Mouse (Mus musculus): ENCODE results near the gene Akap14. TPM values are rescaled to one million over a fixed set of nuclear protein-coding genes. Genes with fewer than 3 reads are reported as not detected.
"Not testable (repeated sequence)": the region's sequence is repeated elsewhere in the genome, so short reads cannot be mapped to it uniquely, and the experiment has no call there.

The Akap14 gene
- not detected in 2 replicates for total RNA-seq (2014; fragmentation: Nextera tagmentation)
- not detected in 2 replicates for total RNA-seq (2017)

DNA sequence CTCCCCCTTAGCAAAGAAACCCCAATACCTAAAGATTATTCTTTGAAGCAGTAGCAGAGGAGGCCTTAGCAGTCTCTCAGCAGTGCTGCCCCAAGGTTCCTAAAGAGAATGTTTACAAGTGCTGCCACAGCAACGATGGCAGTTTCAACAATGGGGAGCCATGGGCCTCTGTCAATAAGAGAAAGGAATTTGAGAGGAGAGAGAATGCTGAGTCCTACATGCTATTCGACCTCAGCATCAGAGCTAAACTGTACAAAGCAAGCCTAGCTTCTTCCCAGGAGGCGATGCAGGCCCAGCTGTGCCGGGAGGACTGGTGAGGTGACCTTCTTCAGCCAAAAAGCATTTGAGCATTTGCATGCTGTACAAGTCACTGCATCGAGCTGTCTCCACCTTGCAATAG, at the start of gene Akap14:
Gene Akap14 (minus strand): TSS at position 101 of the 400 bp plus-strand sequence.
- no peak for ATAC-seq (replicated peaks; ENCODE audit: poor library complexity, severe bottlenecking)

DNA sequence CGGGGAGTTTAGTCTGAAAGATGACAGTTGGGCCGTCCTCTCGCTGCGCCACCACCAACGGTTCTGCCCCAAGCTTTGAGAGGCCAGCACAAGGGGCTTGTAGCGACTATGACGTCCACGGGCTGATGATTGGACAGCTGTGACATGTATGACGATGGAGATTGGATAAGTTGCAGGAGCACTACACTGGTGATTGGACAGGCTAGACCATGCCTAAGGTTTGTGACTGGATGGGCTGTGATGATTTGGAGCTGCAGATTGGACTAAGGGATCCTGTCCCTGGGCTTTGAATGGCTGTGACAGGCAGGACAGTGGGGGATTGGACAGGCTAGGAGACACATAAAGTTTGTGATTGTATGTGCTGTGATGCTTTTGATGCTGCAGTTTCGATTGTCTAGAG, 42.3 kb upstream of the Akap14 start, which contains the start of gene Gm9:
Gene Gm9 (minus strand): TSS at position 101 of the 400 bp plus-strand sequence.
- ATAC-seq (replicated peaks; ENCODE audit: poor library complexity, severe bottlenecking): no peak

DNA sequence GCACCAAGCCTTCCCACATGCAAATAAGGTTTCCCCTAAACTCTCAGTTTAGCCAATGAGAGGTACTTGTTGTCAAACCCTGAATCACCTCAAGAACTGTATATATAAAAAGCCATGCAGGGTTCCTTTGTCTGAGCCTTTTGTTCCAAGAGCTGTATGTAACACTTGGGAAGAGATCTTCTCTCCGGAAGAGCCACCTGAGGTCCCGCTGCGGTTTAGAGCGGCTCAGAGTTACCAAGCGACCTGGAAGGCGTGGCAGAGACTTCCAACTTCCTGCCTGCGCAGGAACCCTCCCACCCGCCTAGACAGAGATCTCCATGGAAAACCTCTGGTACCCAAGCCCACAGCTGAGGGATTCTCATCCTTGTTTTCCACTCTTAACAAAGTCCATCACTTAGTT, 30.0 kb upstream of the Akap14 start:
- no peak for ATAC-seq (replicated peaks; ENCODE audit: poor library complexity, severe bottlenecking)

DNA sequence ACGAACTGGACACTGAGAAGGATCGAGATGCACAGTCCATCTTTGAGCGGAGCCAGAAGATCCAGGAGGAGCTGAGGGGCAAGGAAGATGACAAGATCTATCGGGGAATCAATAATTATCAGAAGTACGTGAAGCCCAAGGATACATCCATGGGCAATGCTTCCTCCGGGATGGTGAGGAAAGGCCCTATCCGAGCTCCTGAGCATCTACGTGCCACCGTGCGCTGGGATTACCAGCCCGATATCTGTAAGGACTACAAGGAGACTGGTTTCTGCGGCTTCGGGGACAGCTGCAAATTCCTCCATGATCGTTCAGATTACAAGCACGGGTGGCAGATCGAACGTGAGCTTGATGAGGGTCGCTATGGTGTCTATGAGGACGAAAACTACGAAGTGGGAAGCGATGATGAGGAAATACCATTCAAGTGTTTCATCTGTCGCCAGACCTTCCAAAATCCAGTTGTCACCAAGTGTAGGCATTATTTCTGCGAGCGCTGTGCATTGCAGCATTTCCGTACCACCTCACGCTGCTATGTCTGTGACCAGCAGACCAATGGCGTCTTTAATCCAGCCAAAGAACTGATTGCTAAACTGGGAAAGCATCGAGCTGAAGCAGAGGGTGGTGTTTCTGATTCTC, 23.2 kb upstream of the Akap14 start:
- peak; percentile 82 for ATAC-seq (replicated peaks; ENCODE audit: poor library complexity, severe bottlenecking)

DNA sequence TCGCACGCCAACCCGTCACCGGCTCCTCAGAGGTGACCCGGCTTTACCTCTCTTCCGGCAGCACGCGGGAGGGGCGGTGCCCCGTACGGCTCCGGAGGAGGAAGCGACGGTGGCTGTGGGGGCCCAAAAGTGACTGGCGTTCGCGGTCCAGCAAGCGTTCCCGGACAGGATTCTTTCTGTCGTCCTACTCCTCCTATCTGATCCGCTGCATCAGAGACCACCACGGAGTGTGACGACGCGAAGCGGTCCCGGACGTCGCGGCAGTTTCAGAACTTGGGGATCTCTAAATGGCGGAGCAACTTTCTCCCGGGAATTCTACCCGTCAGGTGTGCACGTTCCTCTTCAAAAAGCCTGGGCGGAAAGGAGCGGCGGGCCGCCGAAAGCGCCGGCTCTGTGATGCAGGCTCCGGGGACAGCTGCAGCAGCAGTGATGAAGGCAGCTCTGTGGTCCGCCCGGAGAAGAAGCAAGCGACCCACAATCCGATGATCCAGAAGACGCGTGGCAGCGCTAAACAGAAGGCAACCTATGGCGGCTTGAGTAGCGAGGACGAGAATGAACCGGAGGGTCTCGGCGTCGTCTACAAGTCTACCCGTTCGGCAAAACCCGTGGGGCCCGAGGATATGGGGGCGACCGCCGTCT, 22.6 kb upstream of the Akap14 start, which contains the start of the genes Ndufa1 and Rnf113a1:
Gene Ndufa1 (minus strand): TSS at position 59 of the 639 bp plus-strand sequence.
Gene Rnf113a1 (plus strand): TSS at position 141 of the 639 bp plus-strand sequence.
- ATAC-seq (replicated peaks; ENCODE audit: poor library complexity, severe bottlenecking): peak; percentile 94

DNA sequence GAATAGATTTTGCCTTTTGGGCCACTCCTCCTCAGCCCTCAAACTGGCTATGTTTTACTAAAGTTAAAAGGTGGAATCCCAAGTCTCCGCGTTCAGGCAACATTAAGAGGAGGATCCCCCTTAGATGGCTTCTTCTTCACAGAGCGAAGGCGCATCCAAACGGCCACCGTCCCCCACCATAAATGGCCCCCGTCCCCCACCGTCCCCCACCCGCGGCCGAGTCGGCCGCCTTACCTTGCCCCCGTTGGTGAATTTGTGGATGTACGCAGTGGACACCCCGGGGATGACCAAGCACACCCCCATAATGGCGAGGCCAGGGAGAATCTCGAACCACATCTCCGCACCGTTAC, 22.1 kb upstream of the Akap14 start:
- ATAC-seq (replicated peaks; ENCODE audit: poor library complexity, severe bottlenecking): no peak

DNA sequence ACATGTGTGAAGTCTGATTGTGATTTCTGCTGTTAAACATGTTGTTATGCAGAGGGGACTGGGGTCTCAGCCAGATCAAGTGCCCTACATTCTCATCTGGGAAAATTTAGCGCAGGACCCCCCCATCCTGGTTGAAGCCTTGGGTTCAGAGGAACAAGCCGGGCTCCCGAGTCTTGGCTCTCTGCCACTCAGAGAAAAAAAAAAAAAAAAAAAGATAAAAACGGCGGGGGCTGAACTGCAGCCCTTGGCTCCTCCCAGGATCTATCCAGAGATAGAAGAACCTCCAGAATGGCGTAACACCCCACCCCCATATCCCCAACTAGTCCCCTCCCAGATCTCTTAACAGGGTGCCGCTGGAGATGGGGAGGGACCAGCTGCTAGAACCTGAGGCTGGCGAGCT, 15.8 kb upstream of the Akap14 start:
- not testable (repeated sequence) for ATAC-seq (replicated peaks; ENCODE audit: poor library complexity, severe bottlenecking)

DNA sequence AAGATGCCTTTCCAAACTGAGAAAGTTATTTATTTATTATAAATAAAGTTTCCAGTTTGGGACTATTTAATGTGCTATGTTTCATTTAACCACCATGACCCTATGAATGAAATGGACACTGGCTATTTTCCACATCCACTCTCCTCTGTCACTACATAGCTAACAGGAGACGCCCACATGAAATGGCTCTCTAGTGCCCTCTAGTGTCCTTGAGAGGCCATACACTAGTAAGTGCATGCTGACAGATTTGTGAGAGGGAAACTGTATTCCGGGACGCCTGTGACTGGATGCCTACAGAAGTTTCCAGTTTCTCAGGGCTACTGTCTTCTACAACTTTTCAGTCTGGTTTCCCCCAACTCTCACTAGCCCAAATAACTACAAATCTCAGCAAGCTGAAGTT, 1.6 kb downstream of the Akap14 start:
- peak; percentile 96 for ATAC-seq (replicated peaks; ENCODE audit: poor library complexity, severe bottlenecking)

DNA sequence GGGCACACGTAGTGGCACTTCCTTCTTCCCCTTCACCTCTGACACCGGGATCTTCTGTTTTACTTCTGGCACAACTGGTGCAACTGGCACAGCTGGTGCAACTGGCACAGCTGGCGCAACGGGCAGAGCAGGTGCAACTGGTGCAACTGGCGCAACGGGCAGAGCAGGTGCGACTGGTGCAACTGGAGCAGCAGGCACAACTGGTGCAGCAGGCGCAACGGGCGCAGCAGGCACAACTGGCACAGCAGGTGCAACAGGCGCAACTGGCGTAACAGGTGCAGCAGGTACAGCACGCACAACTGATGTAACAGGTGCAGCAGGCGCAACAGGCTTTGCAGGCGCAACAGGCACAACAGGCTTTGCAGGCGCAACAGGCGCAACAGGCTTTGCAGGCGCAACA, 5.5 kb downstream of the Akap14 start:
- peak; percentile 25; the same call in 1 of the 2 replicates for ATAC-seq (replicated peaks; ENCODE audit: poor library complexity, severe bottlenecking)

DNA sequence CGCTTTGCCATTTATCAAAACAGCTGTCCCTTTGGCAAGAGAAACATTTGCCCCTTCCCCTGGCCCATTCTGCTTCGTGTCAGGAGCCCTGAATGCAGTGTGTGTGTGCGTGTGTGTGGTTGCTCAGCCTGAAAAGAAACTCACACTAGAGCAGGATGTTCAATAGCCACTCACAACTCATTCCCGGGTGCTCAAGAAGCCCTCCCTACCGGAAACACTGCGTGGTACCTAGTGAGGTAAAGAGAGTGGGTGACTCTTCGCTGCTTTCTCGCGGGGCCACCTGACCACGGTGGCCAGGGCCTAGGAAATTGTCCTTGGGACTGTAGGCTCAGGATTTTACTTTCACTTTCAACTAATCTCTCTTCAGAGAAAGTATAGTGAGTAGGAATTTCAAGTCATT, 7.5 kb downstream of the Akap14 start:
- no peak for ATAC-seq (replicated peaks; ENCODE audit: poor library complexity, severe bottlenecking)

DNA sequence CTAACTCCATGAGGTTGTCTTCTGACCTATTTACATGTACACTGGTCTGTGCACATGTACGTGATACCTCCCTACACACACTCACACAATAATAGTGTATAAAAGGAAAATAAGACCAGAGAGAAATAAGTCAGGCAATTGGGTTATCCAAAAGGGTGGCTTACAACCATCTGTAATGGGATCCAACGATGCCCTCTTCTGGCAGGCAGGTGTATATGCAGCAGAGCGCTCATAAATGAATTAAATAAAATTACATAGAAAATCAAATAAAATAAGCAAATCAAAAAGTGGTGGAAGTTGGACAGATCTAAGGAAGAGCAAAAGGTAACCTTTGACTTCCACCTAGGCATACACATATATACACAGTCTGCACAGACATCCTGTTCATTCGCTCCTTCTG, 10.8 kb downstream of the Akap14 start:
- no peak; the same call in 1 of the 2 replicates for ATAC-seq (replicated peaks; ENCODE audit: poor library complexity, severe bottlenecking)

DNA sequence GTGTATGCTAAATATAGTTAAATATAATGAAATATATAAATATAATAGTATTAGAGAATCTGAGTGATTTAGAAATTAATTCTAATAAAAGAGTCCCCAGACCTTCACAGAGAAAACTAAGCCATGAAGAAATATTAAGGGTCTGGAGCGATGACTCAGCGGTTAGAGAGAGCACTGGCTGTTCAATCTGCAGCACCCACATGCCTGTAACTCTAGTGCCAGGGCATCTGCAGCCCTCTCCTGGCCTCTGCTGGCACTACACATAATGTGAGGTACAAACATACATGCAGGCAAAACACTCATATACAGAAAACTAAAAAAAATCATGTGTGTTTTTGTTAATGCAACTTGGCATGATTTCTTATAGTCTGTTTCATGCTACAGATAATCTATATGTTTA, 23.7 kb downstream of the Akap14 start:
- peak; percentile 98 for ATAC-seq (replicated peaks; ENCODE audit: poor library complexity, severe bottlenecking)

DNA sequence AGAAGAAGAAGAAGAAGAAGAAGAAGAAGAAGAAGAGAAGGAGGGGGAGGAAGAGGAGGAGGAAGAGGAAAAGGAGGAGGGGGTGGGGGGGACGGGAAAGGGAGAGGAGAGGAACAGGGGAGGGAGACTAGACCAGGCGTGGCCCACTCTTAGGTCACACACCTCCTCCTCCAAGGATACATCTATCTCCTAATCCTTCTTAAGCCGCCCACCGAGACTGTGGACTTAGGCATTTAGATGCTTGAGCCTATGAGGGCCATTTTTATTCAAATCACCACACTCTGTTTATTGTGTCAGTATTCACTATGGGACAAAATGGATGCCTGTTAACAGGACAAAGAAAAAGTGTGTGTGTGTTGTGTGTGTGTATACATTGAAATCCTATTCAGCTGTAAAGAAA, 24.1 kb downstream of the Akap14 start:
- ATAC-seq (replicated peaks; ENCODE audit: poor library complexity, severe bottlenecking): not testable (repeated sequence)

DNA sequence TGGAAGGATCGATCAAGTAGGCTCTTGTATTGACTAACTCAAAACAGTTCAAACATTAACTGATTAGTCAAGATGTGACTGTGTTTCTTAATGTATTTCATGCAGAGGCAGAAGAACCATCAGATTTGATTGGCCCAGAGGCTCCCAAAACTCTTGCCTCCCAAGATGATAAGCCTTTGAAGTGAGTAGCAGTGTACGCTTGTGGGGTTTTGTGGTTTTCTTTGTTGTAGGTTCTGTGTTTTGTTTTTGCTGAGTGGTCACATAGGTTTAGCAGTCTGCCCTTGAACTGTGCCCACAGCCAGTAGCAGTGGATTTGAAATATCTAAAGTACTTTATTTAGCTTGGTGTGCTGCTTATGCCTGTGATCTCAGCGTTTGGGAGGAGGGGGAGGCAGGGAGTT, 26.9 kb downstream of the Akap14 start:
- no peak for ATAC-seq (replicated peaks; ENCODE audit: poor library complexity, severe bottlenecking)

DNA sequence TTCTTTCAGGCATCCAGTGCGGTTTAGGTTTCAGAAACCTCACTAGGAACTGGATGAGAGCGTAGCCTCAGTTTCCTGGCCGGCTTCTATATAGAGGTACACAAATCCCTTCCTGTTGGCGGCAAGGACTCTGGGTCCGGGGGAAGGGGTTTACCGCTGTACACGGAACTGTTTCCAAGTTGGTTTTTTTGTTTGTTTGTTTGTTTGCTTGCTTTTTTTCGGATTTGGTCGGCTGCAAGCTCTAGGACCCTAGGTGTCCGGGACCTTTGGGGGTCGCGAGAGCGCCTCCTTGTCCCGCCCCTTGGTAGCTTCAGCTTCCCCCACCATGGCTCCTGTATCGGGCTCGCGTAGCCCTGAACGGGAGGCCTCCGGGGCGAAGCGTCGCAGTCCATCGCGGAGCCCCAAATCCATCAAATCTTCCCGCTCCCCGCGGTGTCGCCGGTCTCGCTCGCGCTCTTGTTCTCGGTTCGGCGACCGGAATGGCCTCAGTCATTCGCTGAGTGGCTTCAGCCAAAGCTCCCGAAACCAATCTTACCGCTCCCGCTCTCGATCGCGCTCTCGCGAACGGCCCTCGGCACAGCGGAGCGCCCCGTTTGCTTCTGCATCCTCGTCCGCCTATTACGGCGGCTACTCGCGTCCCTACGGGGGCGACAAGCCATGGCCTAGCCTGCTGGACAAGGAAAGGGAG, 41.8 kb downstream of the Akap14 start, which contains the start of gene Nkap:
Gene Nkap (plus strand): TSS at position 125 of the 688 bp plus-strand sequence.
- ATAC-seq (replicated peaks; ENCODE audit: poor library complexity, severe bottlenecking): peak; percentile 98

DNA sequence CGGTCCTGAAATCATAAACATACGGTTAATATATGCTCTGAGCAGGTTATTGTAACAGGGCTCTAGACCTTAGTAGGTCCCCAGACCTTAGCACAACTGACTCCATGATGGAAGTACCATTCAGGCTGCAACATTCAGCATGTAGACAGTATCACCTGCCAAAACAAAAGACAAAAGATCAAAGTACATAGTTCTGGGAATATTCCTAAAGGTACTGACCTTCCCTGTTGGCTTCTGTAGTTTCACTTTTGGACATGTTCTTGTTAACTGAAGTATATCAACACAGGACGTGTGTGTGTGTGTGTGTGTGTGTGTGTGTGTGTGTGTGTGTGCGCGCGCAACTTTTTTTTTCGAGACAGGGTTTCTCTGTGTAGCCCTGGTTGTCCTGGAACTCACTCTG, 43.1 kb downstream of the Akap14 start:
- no peak for ATAC-seq (replicated peaks; ENCODE audit: poor library complexity, severe bottlenecking)

DNA sequence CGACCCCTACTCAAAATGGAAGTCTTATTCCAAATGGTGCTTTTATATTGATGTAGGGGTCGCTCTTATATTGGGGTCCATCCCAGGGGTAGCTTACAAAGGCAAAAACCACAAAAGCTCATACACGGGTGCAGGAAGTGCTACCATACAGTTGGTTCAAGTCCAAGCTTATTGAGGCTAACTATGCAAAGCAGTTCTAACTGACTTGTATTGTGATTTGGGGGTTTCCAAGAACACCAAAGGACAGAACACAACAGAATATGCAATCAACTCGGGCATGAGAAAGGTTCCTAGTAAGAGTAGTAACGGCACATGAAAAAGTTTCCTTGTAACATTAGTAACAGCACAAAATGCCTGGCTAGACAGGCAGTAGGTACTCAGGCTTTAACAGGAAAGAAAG, 48.4 kb downstream of the Akap14 start:
- no peak for ATAC-seq (replicated peaks; ENCODE audit: poor library complexity, severe bottlenecking)

DNA sequence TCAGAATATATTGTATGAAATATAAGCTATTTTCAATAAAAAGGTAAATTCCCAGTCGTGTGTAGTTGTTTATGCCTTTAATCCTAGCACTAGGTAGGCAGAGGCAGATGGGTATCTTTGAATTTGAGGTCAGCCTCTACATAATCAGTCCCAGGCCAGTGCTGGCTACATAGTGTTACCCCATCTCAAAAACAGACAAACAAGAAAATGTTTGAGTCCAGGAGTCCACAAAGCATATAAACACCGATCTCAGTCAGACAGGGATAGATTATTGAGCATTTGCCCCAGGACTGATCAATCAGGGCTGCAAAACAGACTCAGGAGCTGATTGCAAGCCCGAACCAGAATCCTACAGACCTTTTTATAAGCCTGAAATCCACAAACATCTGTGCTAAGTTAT, 49.1 kb downstream of the Akap14 start:
- ATAC-seq (replicated peaks; ENCODE audit: poor library complexity, severe bottlenecking): no peak

DNA sequence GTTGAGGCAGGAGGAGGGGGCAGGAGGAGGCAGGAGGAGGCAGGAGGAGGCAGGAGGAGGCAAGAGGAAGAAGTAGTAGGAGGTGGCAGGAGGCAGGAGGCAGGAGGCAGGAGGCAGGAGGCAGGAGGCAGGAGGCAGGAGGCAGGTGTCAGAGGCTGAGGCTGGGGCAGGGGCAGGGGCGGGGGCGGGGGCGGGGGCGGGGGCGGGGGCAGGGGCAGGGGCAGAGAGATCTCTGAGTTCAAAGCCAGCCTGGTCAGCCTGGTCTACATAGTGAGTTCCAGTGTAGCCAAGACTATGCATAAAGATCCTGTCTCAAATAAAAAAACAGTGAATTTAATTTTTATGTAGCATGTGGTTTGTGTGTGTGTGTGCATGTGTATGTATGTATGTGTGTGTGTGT, 51.6 kb downstream of the Akap14 start:
- no peak for ATAC-seq (replicated peaks; ENCODE audit: poor library complexity, severe bottlenecking)

DNA sequence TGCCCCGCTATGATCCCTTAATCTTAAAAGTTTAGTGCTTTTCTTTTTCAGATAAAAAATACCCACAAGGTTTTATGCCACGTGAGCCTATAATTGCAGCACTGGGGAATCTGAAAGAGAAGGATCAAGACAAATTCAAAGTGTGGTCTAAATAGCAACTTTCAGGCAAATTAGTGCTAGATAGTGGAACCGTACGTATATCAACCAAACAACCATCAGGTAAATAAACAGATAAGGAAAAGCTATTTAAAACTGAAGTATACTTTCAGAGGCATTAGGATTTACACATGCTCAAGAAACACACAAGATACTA, 57.8 kb downstream of the Akap14 start:
- no peak for ATAC-seq (replicated peaks; ENCODE audit: poor library complexity, severe bottlenecking)

DNA sequence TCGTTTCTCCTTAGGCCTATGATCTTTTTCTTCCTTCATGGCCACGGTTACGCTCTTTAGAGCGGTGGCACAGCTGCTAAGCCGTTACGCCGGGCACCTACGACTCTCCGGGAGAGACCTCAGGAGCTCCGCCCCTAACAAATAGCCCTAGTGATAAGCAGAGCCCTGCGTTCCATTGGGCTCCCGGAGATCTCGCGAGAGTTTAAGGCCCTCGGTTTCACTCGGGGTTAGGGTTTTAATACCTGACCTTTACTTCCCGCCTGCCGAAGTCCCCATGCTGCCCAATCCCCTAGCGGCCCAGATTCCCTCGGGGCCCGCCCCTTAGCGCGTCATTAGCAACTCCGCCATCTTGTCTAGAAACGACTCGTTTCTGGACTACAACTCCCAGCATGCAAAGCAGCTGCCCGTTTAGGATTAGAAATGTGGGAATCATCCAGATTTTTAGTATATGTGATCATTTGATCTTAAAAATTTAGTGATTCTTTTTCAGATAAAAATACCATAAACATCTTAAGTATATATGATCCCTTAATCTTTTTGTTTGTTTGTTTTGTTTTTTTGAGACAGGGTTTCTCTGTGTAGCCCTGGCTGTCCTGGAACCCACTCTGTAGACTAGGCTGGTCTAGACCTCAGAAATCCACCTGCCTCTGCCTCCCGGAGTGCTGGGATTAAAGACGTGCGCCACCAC, 58.3 kb downstream of the Akap14 start, which contains the start of gene Upf3b:
Gene Upf3b (minus strand): TSS at position 130 of the 688 bp plus-strand sequence.
- ATAC-seq (replicated peaks; ENCODE audit: poor library complexity, severe bottlenecking): peak; percentile 93
